In genomic region chr14:54863501-54864312, GRCm38 (mm10) we compare ENCODE assay signal across 8 mouse cellular contexts. TPM values are rescaled to one million over a fixed set of nuclear protein-coding genes. Genes with fewer than 3 reads are reported as not detected.
DNase-seq lines count a peak whose midpoint lies in the region; ATAC-seq and TF ChIP-seq lines count a peak whose summit lies in the region.

No protein-coding gene starts in this region.

- H3K27ac ChIP-seq in hindbrain, embryonic 10.5 days: peak overlapping the region; percentile 98
- peak overlapping the region; percentile 76 for H3K27ac ChIP-seq in lung, embryonic 15.5 days
- H3K27ac ChIP-seq in olfactory bulb, adult 2 months (ENCODE audit: insufficient read depth, low read depth, low read length): peak overlapping the region; percentile 29; the same call in 1 of the 2 replicates

- H3K27me3 ChIP-seq in hindbrain, embryonic 10.5 days (ENCODE audit: insufficient read depth, poor library complexity, severe bottlenecking): no peaks in the 10 kb centered on the region
- no peaks in the 10 kb centered on the region for H3K27me3 ChIP-seq in lung, embryonic 15.5 days

- peak overlapping the region; percentile 84 for H3K9ac ChIP-seq in lung, embryonic 15.5 days

- peaks cover 15% of the 10 kb centered on the region for H3K4me1 ChIP-seq in hindbrain, embryonic 10.5 days (replicated peaks)
- H3K4me1 ChIP-seq in lung, embryonic 15.5 days: no peaks in the 10 kb centered on the region
- 0 out of 2 replicates have a peak, but pooled peaks cover 3% of the 10 kb centered on the region for H3K4me1 ChIP-seq in olfactory bulb, adult 2 months (ENCODE audit: control insufficient read depth, insufficient read depth, low read length)

- H3K36me3 ChIP-seq in hindbrain, embryonic 10.5 days: no peaks in the 10 kb centered on the region
- H3K36me3 ChIP-seq in lung, embryonic 15.5 days: no peaks in the 10 kb centered on the region

- peak; percentile 97 for ATAC-seq in frontal cortex, adult (ENCODE audit: low TSS enrichment)
- ATAC-seq in lung, embryonic 15.5 days (ENCODE audit: borderline replicate concordance, extremely low read depth, low FRiP score, low TSS enrichment): peak; percentile 100

- H3K4me2 ChIP-seq in lung, embryonic 15.5 days: peak overlapping the region; percentile 74

- peak overlapping the region; percentile 93 for H3K4me3 ChIP-seq in hindbrain, embryonic 10.5 days
- H3K4me3 ChIP-seq in lung, embryonic 15.5 days: peak overlapping the region; percentile 70
- peak overlapping the region; percentile 73 for H3K4me3 ChIP-seq in olfactory bulb, adult 2 months (ENCODE audit: insufficient read depth, low read depth, low read length)

- TF ChIP-seq CTCF in olfactory bulb, adult 2 months (IDR thresholded peaks at IDR 0.05; ENCODE audit: insufficient read depth, low read depth, low read length): no peak

- DNase-seq in MN1 (ENCODE audit: low spot score): peak; percentile 95
- peak; percentile 92 for DNase-seq in cerebellum, adult 9-11 months
- DNase-seq in hindbrain, embryonic 10.5 days (ENCODE audit: low spot score): peak; percentile 96
- DNase-seq in layer of hippocampus, adult 9-10 months (ENCODE audit: low spot score): peak; percentile 69
- DNase-seq in thymus, adult 18-20 months: peak; percentile 76 to 78

- TF ChIP-seq POLR2A in olfactory bulb, adult 2 months (IDR thresholded peaks at IDR 0.05; ENCODE audit: insufficient read depth, low read depth, low read length): peak; percentile 63; the same call in 1 of the 2 replicates

- H3K9me3 ChIP-seq in hindbrain, embryonic 10.5 days: no peaks in the 10 kb centered on the region
- no peaks in the 10 kb centered on the region for H3K9me3 ChIP-seq in lung, embryonic 15.5 days

- WGBS in hindbrain, embryonic 10.5 days: under 1% methylated on average over 55 of the region's 56 CpGs
- under 1% methylated on average over 54 of the region's 56 CpGs for WGBS in lung, embryonic 15.5 days
- under 1% methylated on average over 56 of the region's 56 CpGs for WGBS in olfactory bulb, adult 2 months

RNA-seq across cellular contexts. Expression of gene Homez, which starts 7.1 kb away (rescaled TPM):
- polyA plus RNA-seq in hindbrain, embryonic 10.5 days (2016; fragmentation: Nextera tagmentation; extraction: Ambion mirVana): 19.7 and 22.7 TPM in 2 replicates
- polyA plus RNA-seq in lung, embryonic 15.5 days (2015; fragmentation: Nextera tagmentation; extraction: Ambion mirVana): 10.0 and 11.4 TPM in 2 replicates
- polyA plus RNA-seq in olfactory bulb, adult 2 months (2012; ENCODE audit: insufficient read depth, insufficient read length, low replicate concordance, missing spikeins): not detected in 2 replicates

RNA-seq across cellular contexts. Expression of gene Ppp1r3e, which starts 13.6 kb away (rescaled TPM):
- polyA plus RNA-seq in hindbrain, embryonic 10.5 days (2016; fragmentation: Nextera tagmentation; extraction: Ambion mirVana): 0.38 and 0.44 TPM in 2 replicates
- polyA plus RNA-seq in lung, embryonic 15.5 days (2015; fragmentation: Nextera tagmentation; extraction: Ambion mirVana): 1.1 and 1.6 TPM in 2 replicates
- not detected in 2 replicates for polyA plus RNA-seq in olfactory bulb, adult 2 months (2012; ENCODE audit: insufficient read depth, insufficient read length, low replicate concordance, missing spikeins)

RNA-seq across cellular contexts. Expression of gene Bcl2l2, which starts 19.5 kb away (rescaled TPM):
- polyA plus RNA-seq in hindbrain, embryonic 10.5 days (2016; fragmentation: Nextera tagmentation; extraction: Ambion mirVana): 2.2 and 3.0 TPM in 2 replicates
- 3.0 and 3.1 TPM in 2 replicates for polyA plus RNA-seq in lung, embryonic 15.5 days (2015; fragmentation: Nextera tagmentation; extraction: Ambion mirVana)
- polyA plus RNA-seq in olfactory bulb, adult 2 months (2012; ENCODE audit: insufficient read depth, insufficient read length, low replicate concordance, missing spikeins): 145 TPM in 1 of 2 replicates, not detected in the other

RNA-seq across cellular contexts. Expression of gene Gm20521, which starts 19.5 kb away (rescaled TPM):
- polyA plus RNA-seq in hindbrain, embryonic 10.5 days (2016; fragmentation: Nextera tagmentation; extraction: Ambion mirVana): 0.29 TPM in 1 of 2 replicates, not detected in the other
- not detected in 2 replicates for polyA plus RNA-seq in lung, embryonic 15.5 days (2015; fragmentation: Nextera tagmentation; extraction: Ambion mirVana)
- polyA plus RNA-seq in olfactory bulb, adult 2 months (2012; ENCODE audit: insufficient read depth, insufficient read length, low replicate concordance, missing spikeins): not detected in 2 replicates

RNA-seq across cellular contexts. Expression of gene Pabpn1, which starts 28.6 kb away (rescaled TPM):
- polyA plus RNA-seq in hindbrain, embryonic 10.5 days (2016; fragmentation: Nextera tagmentation; extraction: Ambion mirVana): 160 TPM in 2 replicates
- polyA plus RNA-seq in lung, embryonic 15.5 days (2015; fragmentation: Nextera tagmentation; extraction: Ambion mirVana): 102 and 109 TPM in 2 replicates
- polyA plus RNA-seq in olfactory bulb, adult 2 months (2012; ENCODE audit: insufficient read depth, insufficient read length, low replicate concordance, missing spikeins): not detected in 2 replicates

Comparison
In these comparisons a context has a peak if more than half of its experiments do, and no peak if none do; other contexts are left out.
1. Peak in every context shown above with its lines: DNase-seq, ATAC-seq, H3K4me3 ChIP-seq and H3K27ac ChIP-seq.
2. H3K27ac ChIP-seq: peak in every context shown above with its lines; median percentile 98 in hindbrain, embryonic 10.5 days; 76 in lung, embryonic 15.5 days; 29 in olfactory bulb, adult 2 months.
3. RNA of gene Homez, which starts 7.1 kb away (polyA plus RNA-seq): 19.7 to 22.7 TPM in hindbrain, embryonic 10.5 days and 10.0 to 11.4 TPM in lung, embryonic 15.5 days; not detected in olfactory bulb, adult 2 months; every median in the first group is over 10 times any median in the second.
4. RNA of gene Bcl2l2, which starts 19.5 kb away (polyA plus RNA-seq): 145 TPM in olfactory bulb, adult 2 months; 3.0 to 3.1 TPM in lung, embryonic 15.5 days and 2.2 to 3.0 TPM in hindbrain, embryonic 10.5 days; every median in the first group is over 10 times any median in the second.